ENCODE assay signal across 8 mouse cellular contexts in the genomic region with DNA sequence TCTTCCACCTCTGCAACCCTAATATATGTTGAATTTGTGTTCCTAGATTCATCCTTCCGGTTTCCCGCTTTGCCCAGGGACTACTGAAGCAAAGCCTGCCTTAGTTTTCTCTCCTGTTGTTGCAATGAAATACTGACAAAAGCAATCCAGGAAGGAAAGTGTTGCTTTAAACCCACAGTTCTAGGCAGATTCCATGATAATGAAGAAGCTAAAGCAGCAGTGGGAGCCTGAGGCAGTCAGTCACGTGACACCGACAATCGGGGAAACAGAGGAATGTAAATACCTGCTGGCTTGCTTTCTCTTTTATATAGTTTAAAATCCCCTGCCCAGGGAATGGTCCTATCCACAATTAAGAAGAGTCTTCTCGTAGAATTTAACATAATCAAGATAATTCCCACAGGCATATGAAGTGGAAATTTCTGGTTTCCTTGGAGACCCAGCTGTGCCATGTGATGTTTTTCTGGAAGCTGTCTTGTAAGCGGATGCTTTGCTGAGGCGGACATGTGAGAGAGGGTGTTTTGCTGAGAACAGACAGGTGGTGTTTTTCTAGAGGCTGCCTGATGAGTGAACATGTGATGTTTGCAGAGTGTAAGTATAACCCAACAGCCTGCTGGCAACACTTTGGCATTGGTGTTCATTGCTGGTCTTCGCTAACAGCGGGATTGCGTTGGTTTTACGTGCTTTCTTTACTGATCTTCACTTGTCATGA.
A peak's percentile ranks its signal among the peaks of the same experiment; 100 is the strongest.
DNase-seq lines count a peak whose midpoint lies in the region; ATAC-seq and TF ChIP-seq lines count a peak whose summit lies in the region.

No protein-coding gene starts in this region.

- no peaks in the 10 kb centered on the region for H3K9me3 ChIP-seq in neural tube, embryonic 12.5 days

- no peak overlapping the region for H3K4me3 ChIP-seq in neural tube, embryonic 12.5 days
- no peak overlapping the region for H3K4me3 ChIP-seq in myocyte

- no peak for TF ChIP-seq POLR2A in myocyte (IDR thresholded peaks at IDR 0.05; ENCODE audit: insufficient read length, low read depth)

- no peaks in the 10 kb centered on the region for H3K79me2 ChIP-seq in myocyte (ENCODE audit: control insufficient read depth, insufficient read depth)

- 0 out of 2 replicates have a peak, but pooled peaks have one; percentile 33 for ATAC-seq in neural tube, embryonic 12.5 days (ENCODE audit: low FRiP score, low read depth)
- no peak for ATAC-seq in erythroid progenitor cell, adult 5-6 weeks (replicated peaks; ENCODE audit: low FRiP score, poor library complexity, severe bottlenecking)

- H3ac ChIP-seq in myocyte (ENCODE audit: control insufficient read depth, insufficient read length), result no peak overlapping the region

- no peak for DNase-seq in neural tube, embryonic 10.5 days (ENCODE audit: extremely low spot score, low spot score)
- peak; percentile 17 to 24 for DNase-seq in frontal cortex, postnatal 14 days (ENCODE audit: low spot score in 2 of 2)
- peak; percentile 36 to 49 for DNase-seq in layer of hippocampus, postnatal 14 days (ENCODE audit: low spot score in 2 of 2)
- DNase-seq in adrenal gland, postnatal 4 days (ENCODE audit: low spot score in 2 of 2), result no peak
- no peak for DNase-seq in testis, postnatal 10 days (ENCODE audit: low spot score)

- 67% methylated on average over 12 of the region's 12 CpGs for WGBS in neural tube, embryonic 12.5 days

- no peak overlapping the region for H3K9ac ChIP-seq in neural tube, embryonic 12.5 days

- H3K27ac ChIP-seq in neural tube, embryonic 12.5 days, result no peak overlapping the region

- no peaks in the 10 kb centered on the region for H3K4me1 ChIP-seq in neural tube, embryonic 12.5 days

- no peaks in the 10 kb centered on the region for H3K36me3 ChIP-seq in neural tube, embryonic 12.5 days
- no peaks in the 10 kb centered on the region for H3K36me3 ChIP-seq in myocyte (ENCODE audit: control insufficient read depth, insufficient read depth)

- no peaks in the 10 kb centered on the region for H3K27me3 ChIP-seq in neural tube, embryonic 12.5 days (replicated peaks)
- no peaks in the 10 kb centered on the region for H3K27me3 ChIP-seq in myocyte (ENCODE audit: control insufficient read depth, insufficient read depth, insufficient read length)

- H3K4me2 ChIP-seq in neural tube, embryonic 12.5 days (replicated peaks), result 0 out of 2 replicates have a peak overlapping the region, but pooled peaks have one; percentile 14
- no peak overlapping the region for H3K4me2 ChIP-seq in myocyte (ENCODE audit: low read depth)

TF ChIP-seq in myocyte, 11 proteins besides CTCF, POLR2A, EP300 and RAD21:
- no peak for TF ChIP-seq MYOG (IDR thresholded peaks at IDR 0.05; ENCODE audit: control insufficient read depth in 1 of 3, insufficient read depth in 1 of 3, insufficient read length in 2 of 3, low read depth in 2 of 3)
- TF ChIP-seq USF1 (IDR thresholded peaks at IDR 0.05; ENCODE audit: low read depth), result peak; percentile 11

Comparison
In these comparisons a context has a peak if more than half of its experiments do, and no peak if none do; other contexts are left out.
1. DNase-seq: peak in frontal cortex, postnatal 14 days (2 of 2) and layer of hippocampus, postnatal 14 days (2 of 2); none in neural tube, embryonic 10.5 days (single experiment), adrenal gland, postnatal 4 days (0 of 2) and testis, postnatal 10 days (single experiment).